Mouse (Mus musculus) heart, embryonic 10.5 days (tissue): ENCODE measurements around the gene Sox15. TPM values are rescaled to one million over a fixed set of nuclear protein-coding genes. Genes with fewer than 3 reads are reported as not detected.
"Not testable (repeated sequence)": the region's sequence is repeated elsewhere in the genome, so short reads cannot be mapped to it uniquely, and the experiment has no call there.

Source experiments
- DNase-seq: peaks from one replicate; pipeline ENCODE4 v3.0.0-alpha.2; 2017; ENCODE audit warnings: low spot score
- H3K27ac ChIP-seq: fragments of 300-500 bp; sonication (generic); 2 replicates; pipeline ENCODE4 v1.5.1; 2016; ENCODE audit warnings: mild to moderate bottlenecking
- H3K27me3 ChIP-seq: fragments of 300-500 bp; sonication (generic); 2 replicates; pipeline ENCODE4 v1.6.1; 2016; ENCODE audit warnings: mild to moderate bottlenecking; ENCODE audit not compliant: poor library complexity, insufficient read depth, severe bottlenecking
- H3K36me3 ChIP-seq: fragments of 300-500 bp; sonication (generic); 2 replicates; pipeline ENCODE4 v1.6.1; 2016; ENCODE audit warnings: mild to moderate bottlenecking, moderate library complexity
- H3K4me1 ChIP-seq: fragments of 300-500 bp; sonication (generic); 2 replicates; pipeline ENCODE4 v1.6.1; 2016; ENCODE audit warnings: mild to moderate bottlenecking
- H3K4me3 ChIP-seq: fragments of 300-500 bp; sonication (generic); 2 replicates; pipeline ENCODE4 v1.5.1; 2016; ENCODE audit warnings: mild to moderate bottlenecking, moderate library complexity
- H3K9me3 ChIP-seq: fragments of 300-500 bp; sonication (generic); 2 replicates; pipeline ENCODE4 v1.6.1; 2016; ENCODE audit warnings: mild to moderate bottlenecking, moderate library complexity
- WGBS: fragments of 180-500 bp; shearing (Covaris S2); methylation state at CpG from one replicate; pipeline ENCODE4 v1.1.7; 2016; 5-methylcytosine and 5-hydroxymethylcytosine counted together
- polyA plus RNA-seq: library from polyadenylated mRNA; unstranded; fragments of >200 nt; fragmentation: Nextera tagmentation; extraction: Ambion mirVana; gene quantifications from 2 replicates; pipeline ENCODE4 v1.2.1, GENCODE M21; 2016

Gene Sox15
- polyA plus RNA-seq = 0.15 TPM in 1 of 2 replicates, not detected in the other

GRCm38 (mm10) chr11:69655264-69656064 is at the start of gene Sox15:
Sox15 (plus strand) TSS chr11:69655314.
- peaks cover 38% of the 10 kb centered on the region for H3K4me1 ChIP-seq
- no peaks in the 10 kb centered on the region for H3K9me3 ChIP-seq
- 24% methylated on average over 34 of the region's 34 CpGs for WGBS
- H3K27me3 ChIP-seq = no peaks in the 10 kb centered on the region
- H3K4me3 ChIP-seq = peak within 1 kb of the TSS; percentile 13; the same call in 1 of the 2 replicates
- DNase-seq = peak; percentile 89
- peak within 1 kb of the TSS; percentile 59 for H3K27ac ChIP-seq
- H3K36me3 ChIP-seq = peaks cover 78% of the 10 kb centered on the region

GRCm38 (mm10) chr11:69605726-69606490 is 49.2 kb upstream of the Sox15 start, which contains the start of gene Atp1b2:
Atp1b2 (minus strand) TSS chr11:69605942.
- WGBS = 3% methylated on average over 31 of the region's 32 CpGs
- Histone ChIP-seq H3K4me1 (peaks cover 55% of the 10 kb centered on the region), H3K27ac (peak within 1 kb of the TSS; percentile 87), H3K4me3 (peak within 1 kb of the TSS; percentile 79), H3K36me3 (0 out of 2 replicates have a peak, but pooled peaks cover 3% of the 10 kb centered on the region), H3K9me3 (no peaks in the 10 kb centered on the region), H3K27me3 (0 out of 2 replicates have a peak, but pooled peaks cover 4% of the 10 kb centered on the region)
- peak; percentile 97 for DNase-seq

GRCm38 (mm10) chr11:69606491-69606795 is 48.7 kb upstream of the Sox15 start:
- Histone ChIP-seq H3K4me1 (peaks cover 53% of the 10 kb centered on the region), H3K27me3 (0 out of 2 replicates have a peak, but pooled peaks cover 4% of the 10 kb centered on the region), H3K27ac (peak overlapping the region; percentile 80), H3K36me3 (0 out of 2 replicates have a peak, but pooled peaks cover 3% of the 10 kb centered on the region), H3K4me3 (peak overlapping the region; percentile 79), H3K9me3 (no peaks in the 10 kb centered on the region)
- 62% methylated on average over 2 of the region's 2 CpGs for WGBS
- DNase-seq = no peak

GRCm38 (mm10) chr11:69606832-69607231 is 48.3 kb upstream of the Sox15 start:
- H3K27ac ChIP-seq = no peak overlapping the region
- no peak for DNase-seq
- H3K27me3 ChIP-seq = 0 out of 2 replicates have a peak, but pooled peaks cover 4% of the 10 kb centered on the region
- H3K36me3 ChIP-seq = no peaks in the 10 kb centered on the region
- H3K4me3 ChIP-seq = no peak overlapping the region
- 77% methylated on average over 2 of the region's 2 CpGs for WGBS
- peaks cover 49% of the 10 kb centered on the region for H3K4me1 ChIP-seq
- no peaks in the 10 kb centered on the region for H3K9me3 ChIP-seq

GRCm38 (mm10) chr11:69608525-69608924 is 46.6 kb upstream of the Sox15 start:
- Histone ChIP-seq H3K36me3 (no peaks in the 10 kb centered on the region), H3K4me1 (peaks cover 38% of the 10 kb centered on the region), H3K27ac (no peak overlapping the region), H3K9me3 (no peaks in the 10 kb centered on the region), H3K27me3 (0 out of 2 replicates have a peak, but pooled peaks cover 4% of the 10 kb centered on the region), H3K4me3 (no peak overlapping the region)
- DNase-seq = no peak
- WGBS = 76% methylated on average over 3 of the region's 3 CpGs

- DNase-seq = no peak
- no peaks in the 10 kb centered on the region for H3K9me3 ChIP-seq
- H3K27ac ChIP-seq = no peak overlapping the region
Observed at GRCm38 (mm10) chr11:69609416-69609815, 45.7 kb upstream of the Sox15 start.

GRCm38 (mm10) chr11:69610899-69611298 is 44.2 kb upstream of the Sox15 start:
- Histone ChIP-seq H3K27me3 (0 out of 2 replicates have a peak, but pooled peaks cover 11% of the 10 kb centered on the region), H3K4me1 (peaks cover 18% of the 10 kb centered on the region), H3K9me3 (no peaks in the 10 kb centered on the region), H3K27ac (no peak overlapping the region), H3K36me3 (no peaks in the 10 kb centered on the region), H3K4me3 (no peak overlapping the region)
- DNase-seq = no peak
- WGBS = 41% methylated on average over 4 of the region's 4 CpGs

More at GRCm38 (mm10) chr11:69609416-69609815, 45.7 kb upstream of the Sox15 start:
- 48% methylated on average over 7 of the region's 7 CpGs for WGBS
- H3K4me3 ChIP-seq = no peak overlapping the region
- 0 out of 2 replicates have a peak, but pooled peaks cover 4% of the 10 kb centered on the region for H3K27me3 ChIP-seq
- no peaks in the 10 kb centered on the region for H3K36me3 ChIP-seq
- peaks cover 32% of the 10 kb centered on the region for H3K4me1 ChIP-seq

- Histone ChIP-seq H3K27me3 (peaks cover 14% of the 10 kb centered on the region; the same call in 1 of the 2 replicates), H3K27ac (peak overlapping the region; percentile 77), H3K9me3 (no peaks in the 10 kb centered on the region), H3K36me3 (no peaks in the 10 kb centered on the region), H3K4me1 (peaks cover 28% of the 10 kb centered on the region), H3K4me3 (peak overlapping the region; percentile 41)
- WGBS = 9% methylated on average over 19 of the region's 19 CpGs
- peak; percentile 91 for DNase-seq
Observed at GRCm38 (mm10) chr11:69613553-69614256, 41.4 kb upstream of the Sox15 start.

GRCm38 (mm10) chr11:69614257-69614588 is 40.9 kb upstream of the Sox15 start:
- Histone ChIP-seq H3K4me3 (peak overlapping the region; percentile 41; the same call in 1 of the 2 replicates), H3K4me1 (peaks cover 28% of the 10 kb centered on the region)
- not testable (repeated sequence) for DNase-seq, H3K27me3 ChIP-seq, H3K27ac ChIP-seq, H3K36me3 ChIP-seq, H3K9me3 ChIP-seq
- WGBS = 53% methylated on average over 11 of the region's 11 CpGs

- 38% methylated on average over 10 of the region's 10 CpGs for WGBS
- no peak overlapping the region for H3K4me3 ChIP-seq
- H3K4me1 ChIP-seq = peaks cover 36% of the 10 kb centered on the region
- H3K27me3 ChIP-seq = peaks cover 10% of the 10 kb centered on the region; the same call in 1 of the 2 replicates
- H3K36me3 ChIP-seq = no peaks in the 10 kb centered on the region
- H3K9me3 ChIP-seq = no peaks in the 10 kb centered on the region
- no peak overlapping the region for H3K27ac ChIP-seq
- no peak for DNase-seq
Observed at GRCm38 (mm10) chr11:69616781-69617180, 38.3 kb upstream of the Sox15 start.

- no peak for DNase-seq
- H3K9me3 ChIP-seq = no peaks in the 10 kb centered on the region
- 54% methylated on average over 5 of the region's 5 CpGs for WGBS
- H3K27me3 ChIP-seq = peaks cover 10% of the 10 kb centered on the region; the same call in 1 of the 2 replicates
- H3K27ac ChIP-seq = no peak within 1 kb of the TSS
- peaks cover 42% of the 10 kb centered on the region for H3K4me1 ChIP-seq
- no peak within 1 kb of the TSS for H3K4me3 ChIP-seq
- no peaks in the 10 kb centered on the region for H3K36me3 ChIP-seq
Observed at GRCm38 (mm10) chr11:69617805-69618204, 37.3 kb upstream of the Sox15 start, which contains the start of gene Shbg. Shbg (minus strand) TSS chr11:69617905.

GRCm38 (mm10) chr11:69620394-69621081 is 34.6 kb upstream of the Sox15 start:
- peaks cover 37% of the 10 kb centered on the region for H3K4me1 ChIP-seq
- no peaks in the 10 kb centered on the region for H3K36me3 ChIP-seq
- no peaks in the 10 kb centered on the region for H3K9me3 ChIP-seq
- peaks cover 5% of the 10 kb centered on the region; the same call in 1 of the 2 replicates for H3K27me3 ChIP-seq
- peak overlapping the region; percentile 93 for H3K27ac ChIP-seq
- no peak for DNase-seq
- no peak overlapping the region for H3K4me3 ChIP-seq
- 66% methylated on average over 7 of the region's 7 CpGs for WGBS
